In genomic region chr10:118961713-118962181, GRCm38 (mm10) we compare ENCODE assay signal across 15 mouse cellular contexts.
DNase-seq lines count a peak whose midpoint lies in the region; ATAC-seq lines count a peak whose summit lies in the region.
"Had no signal": no experiment of that assay in that cellular context is flagged by ENCODE, and none has a peak within 500 bp of the region (broad histone marks: within the 10 kb centered on the region; RNA-seq: fewer than 3 reads in every experiment).

No protein-coding gene starts in this region.

- H3K4me3 ChIP-seq in hindbrain, embryonic 11.5 days (ENCODE audit: low read depth, low read length), result no peak overlapping the region
- no peak overlapping the region for H3K4me3 ChIP-seq in midbrain, embryonic 14.5 days (replicated peaks; ENCODE audit: low read depth, low read length)
- H3K4me3 ChIP-seq: heart, embryonic 12.5 days had no signal

- intact Hi-C loops in gastrocnemius, postnatal 14 days (cut with DNase I; ENCODE audit: low total_unique reads), result no loop called here

- peak; percentile 90 for ATAC-seq in hindbrain, embryonic 11.5 days (ENCODE audit: low FRiP score)
- peak; percentile 27; the same call in 1 of the 2 replicates for ATAC-seq in midbrain, embryonic 14.5 days (ENCODE audit: low FRiP score, low TSS enrichment)

- H3K4me2 ChIP-seq in hindbrain, embryonic 11.5 days (replicated peaks; ENCODE audit: low read depth, low read length), result no peak overlapping the region
- no peak overlapping the region for H3K4me2 ChIP-seq in midbrain, embryonic 14.5 days (ENCODE audit: low read length)
- H3K4me2 ChIP-seq: heart, embryonic 12.5 days had no signal

- peak; percentile 6 for DNase-seq in ES-CJ7 (ENCODE audit: low read depth, low spot score)
- DNase-seq in embryo, embryonic 9.5 days (ENCODE audit: extremely low spot score), result peak; percentile 53
- peak; percentile 49 for DNase-seq in hindbrain, embryonic 11.5 days (ENCODE audit: low spot score)
- peak; percentile 46 for DNase-seq in midbrain, embryonic 14.5 days
- DNase-seq in layer of hippocampus, postnatal 36 days, result no peak
- no peak for DNase-seq in kidney, postnatal 4 days
- no peak for DNase-seq in adrenal gland, adult 2 months
- DNase-seq in gastrocnemius, postnatal 14 days, result no peak
- DNase-seq: adrenal gland, postnatal 14 days; cerebellum, adult 11 months; kidney, postnatal 36 days; lung, postnatal 4 days; right cerebral cortex, postnatal 4 days; thymus, postnatal 4 days had no signal

- no peak overlapping the region for H3K9ac ChIP-seq in hindbrain, embryonic 11.5 days (ENCODE audit: low read depth, low read length)
- no peak overlapping the region for H3K9ac ChIP-seq in midbrain, embryonic 14.5 days (replicated peaks; ENCODE audit: low read length)
- H3K9ac ChIP-seq: heart, embryonic 12.5 days had no signal

- H3K36me3 ChIP-seq in hindbrain, embryonic 11.5 days (ENCODE audit: control insufficient read depth, insufficient read depth, low read length), result no peaks in the 10 kb centered on the region
- H3K36me3 ChIP-seq in midbrain, embryonic 14.5 days (ENCODE audit: control insufficient read depth, insufficient read depth, low read length), result no peaks in the 10 kb centered on the region
- H3K36me3 ChIP-seq: heart, embryonic 12.5 days had no signal

- WGBS in hindbrain, embryonic 11.5 days, result 26% methylated on average over 7 of the region's 7 CpGs
- WGBS in midbrain, embryonic 14.5 days, result 9% methylated on average over 7 of the region's 7 CpGs

- no peaks in the 10 kb centered on the region for H3K27me3 ChIP-seq in hindbrain, embryonic 11.5 days (ENCODE audit: control insufficient read depth, insufficient read depth, low read length)
- H3K27me3 ChIP-seq in midbrain, embryonic 14.5 days (ENCODE audit: control insufficient read depth, insufficient read depth, low read length), result no peaks in the 10 kb centered on the region

- peaks cover 5% of the 10 kb centered on the region for H3K4me1 ChIP-seq in hindbrain, embryonic 11.5 days (replicated peaks; ENCODE audit: control insufficient read depth, insufficient read depth, low read length)
- H3K4me1 ChIP-seq in midbrain, embryonic 14.5 days (ENCODE audit: control insufficient read depth, insufficient read depth, low read length), result peaks cover 16% of the 10 kb centered on the region

- no peaks in the 10 kb centered on the region for H3K9me3 ChIP-seq in hindbrain, embryonic 11.5 days (ENCODE audit: control insufficient read depth, low read length)
- no peaks in the 10 kb centered on the region for H3K9me3 ChIP-seq in midbrain, embryonic 14.5 days (ENCODE audit: control insufficient read depth, low read length)
- H3K9me3 ChIP-seq: heart, embryonic 12.5 days had no signal

- H3K27ac ChIP-seq in hindbrain, embryonic 11.5 days (ENCODE audit: low read depth, low read length), result no peak overlapping the region
- no peak overlapping the region for H3K27ac ChIP-seq in midbrain, embryonic 14.5 days (replicated peaks; ENCODE audit: low read depth, low read length)

Comparison
In these comparisons a context has a peak if more than half of its experiments do, and no peak if none do; other contexts are left out.
1. DNase-seq: peak in ES-CJ7 (single experiment), embryo, embryonic 9.5 days (single experiment), hindbrain, embryonic 11.5 days (single experiment) and midbrain, embryonic 14.5 days (single experiment); none in layer of hippocampus, postnatal 36 days (0 of 2), kidney, postnatal 4 days (0 of 2), adrenal gland, adult 2 months (single experiment) and gastrocnemius, postnatal 14 days (single experiment).